Mouse (Mus musculus) thymus, postnatal 25 days (tissue): Measurements from ENCODE around the gene Bmp6.

Experiments used
- DNase-seq: peaks from one replicate; pipeline ENCODE4 v3.0.0; 2022

The Bmp6 gene

GRCm38 (mm10) chr13:38344713-38345430, at the start of gene Bmp6:
Gene Bmp6 (plus strand): TSS chr13:38345107.
- peak; percentile 6 for DNase-seq

- DNase-seq: no peak
These were observed 48.7 kb upstream of the Bmp6 start for GRCm38 (mm10) chr13:38296166-38296565.

- DNase-seq: no peak
These were observed 48.3 kb upstream of the Bmp6 start for GRCm38 (mm10) chr13:38296601-38297000.

- DNase-seq: no peak
These were observed 33.8 kb upstream of the Bmp6 start for GRCm38 (mm10) chr13:38311125-38311524.

GRCm38 (mm10) chr13:38312357-38313040, 32.4 kb upstream of the Bmp6 start:
- DNase-seq: no peak

GRCm38 (mm10) chr13:38314590-38314989, 30.3 kb upstream of the Bmp6 start:
- DNase-seq: no peak

GRCm38 (mm10) chr13:38318418-38318817, 26.5 kb upstream of the Bmp6 start:
- no peak for DNase-seq

- DNase-seq: no peak
These were observed 24.6 kb upstream of the Bmp6 start for GRCm38 (mm10) chr13:38320354-38320753.

- DNase-seq: no peak
These were observed 20.5 kb upstream of the Bmp6 start for GRCm38 (mm10) chr13:38324452-38324851.

- no peak for DNase-seq
These were observed 17.5 kb upstream of the Bmp6 start for GRCm38 (mm10) chr13:38327377-38327776.

- no peak for DNase-seq
These were observed 11.4 kb upstream of the Bmp6 start for GRCm38 (mm10) chr13:38333496-38333895.

- peak; percentile 11 for DNase-seq
These were observed 2.3 kb upstream of the Bmp6 start for GRCm38 (mm10) chr13:38342598-38342997.

- no peak for DNase-seq
These were observed 1.7 kb upstream of the Bmp6 start for GRCm38 (mm10) chr13:38343202-38343601.

GRCm38 (mm10) chr13:38345431-38345820, 519 bp downstream of the Bmp6 start:
- DNase-seq: no peak

- DNase-seq: no peak
These were observed 1.4 kb downstream of the Bmp6 start for GRCm38 (mm10) chr13:38346096-38346915.

GRCm38 (mm10) chr13:38347021-38347774, 2.3 kb downstream of the Bmp6 start:
- DNase-seq: no peak

GRCm38 (mm10) chr13:38347775-38348135, 2.8 kb downstream of the Bmp6 start:
- DNase-seq: no peak

GRCm38 (mm10) chr13:38349046-38349445, 4.1 kb downstream of the Bmp6 start:
- no peak for DNase-seq

- DNase-seq: no peak
These were observed 4.9 kb downstream of the Bmp6 start for GRCm38 (mm10) chr13:38349818-38350217.

- no peak for DNase-seq
These were observed 7.1 kb downstream of the Bmp6 start for GRCm38 (mm10) chr13:38351996-38352395.

- no peak for DNase-seq
These were observed 8.1 kb downstream of the Bmp6 start for GRCm38 (mm10) chr13:38352986-38353385.

- no peak for DNase-seq
These were observed 8.7 kb downstream of the Bmp6 start for GRCm38 (mm10) chr13:38353420-38354255.
